Mouse (Mus musculus) cerebellum, postnatal 10 days (tissue): ENCODE measurements around the gene Fam163b.

Source experiments
- DNase-seq, 2 experiments: peaks; one replicate each; pipeline ENCODE4 v3.0.0; 2021; ENCODE audit warnings: mixed read lengths in 2 of 2

Fam163b gene

GRCm38 (mm10) chr2:27141950-27142693 is at the start of gene Fam163b:
Gene Fam163b (minus strand): TSS chr2:27142491.
- DNase-seq: peak; percentile 53 to 55

DNA sequence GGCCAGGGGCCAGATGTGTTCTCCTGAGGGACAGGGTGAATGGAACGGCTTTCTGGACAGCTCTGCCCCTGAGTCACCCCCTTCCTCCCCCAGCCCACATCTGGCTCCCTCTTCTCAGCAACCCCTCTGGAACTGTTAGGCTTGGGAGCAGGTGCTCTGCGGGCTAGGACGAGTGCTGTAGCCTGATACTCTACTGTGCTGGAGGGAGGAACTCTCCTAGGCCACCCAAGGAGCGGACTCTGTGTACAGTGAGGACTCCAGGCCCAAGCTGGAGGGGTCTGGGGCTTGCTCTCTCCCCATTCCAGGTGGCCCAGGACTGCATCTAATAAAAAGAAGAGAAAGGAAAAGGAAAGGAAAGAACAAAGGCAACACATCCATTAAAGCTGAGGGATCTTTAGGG is 47.7 kb upstream of the Fam163b start:
- DNase-seq: no peak

- no peak for DNase-seq
Measured at GRCm38 (mm10) chr2:27187531-27187930, 45.2 kb upstream of the Fam163b start.

- no peak for DNase-seq
Measured at GRCm38 (mm10) chr2:27183734-27184133, 41.4 kb upstream of the Fam163b start.

DNA sequence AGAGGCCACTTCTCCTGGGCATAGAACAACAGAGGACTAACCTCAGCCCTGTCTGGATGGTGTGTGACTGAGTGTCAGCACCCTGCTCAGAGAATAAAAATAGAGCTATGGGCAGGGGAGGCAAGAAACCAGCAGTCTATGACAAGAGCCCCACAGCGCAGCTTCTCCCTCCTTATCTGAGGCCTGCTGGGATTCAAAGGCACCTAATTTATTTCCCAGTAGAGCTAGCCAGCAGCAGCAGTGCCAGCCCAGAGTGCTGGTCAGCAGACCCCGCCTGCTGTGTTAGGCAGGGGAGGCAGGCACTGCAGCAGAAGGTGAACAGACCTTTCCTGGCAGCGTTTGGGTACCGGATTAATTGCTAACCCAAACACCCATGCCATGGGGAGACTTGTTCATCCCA is 39.6 kb upstream of the Fam163b start:
- peak; percentile 36 to 54 for DNase-seq

- no peak for DNase-seq
Measured at GRCm38 (mm10) chr2:27179101-27179500, 36.8 kb upstream of the Fam163b start.

- DNase-seq: peak; percentile 36 to 42
Measured at GRCm38 (mm10) chr2:27175696-27176267, 33.5 kb upstream of the Fam163b start.

- DNase-seq: no peak
Measured at GRCm38 (mm10) chr2:27174242-27174641, 32.0 kb upstream of the Fam163b start.

- DNase-seq: no peak
Measured at GRCm38 (mm10) chr2:27166999-27167398, 24.7 kb upstream of the Fam163b start.

DNA sequence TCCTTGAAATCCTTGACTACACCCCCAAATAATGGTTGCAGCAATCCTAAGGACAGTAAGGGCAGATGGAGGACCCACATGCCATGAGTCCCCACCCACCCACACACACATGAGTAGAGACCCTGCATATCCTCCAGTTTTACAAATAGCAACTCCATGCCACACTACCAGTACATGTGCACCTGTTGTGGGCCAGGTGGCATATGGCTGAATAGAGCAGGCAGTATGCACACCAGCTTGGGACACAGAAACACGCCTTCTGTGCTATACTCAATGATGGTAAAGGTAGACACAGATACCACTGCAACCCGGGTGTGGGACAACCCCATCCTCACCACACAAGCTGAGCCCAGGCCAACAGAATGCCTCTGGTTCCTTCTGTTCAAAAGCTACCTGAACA is 23.8 kb upstream of the Fam163b start:
- no peak for DNase-seq

- no peak for DNase-seq
Measured at GRCm38 (mm10) chr2:27164796-27165590, 22.7 kb upstream of the Fam163b start, which contains the start of gene Dbh. Gene Dbh (plus strand): TSS chr2:27165233.

- DNase-seq: no peak
Measured at GRCm38 (mm10) chr2:27163851-27164250, 21.6 kb upstream of the Fam163b start.

DNA sequence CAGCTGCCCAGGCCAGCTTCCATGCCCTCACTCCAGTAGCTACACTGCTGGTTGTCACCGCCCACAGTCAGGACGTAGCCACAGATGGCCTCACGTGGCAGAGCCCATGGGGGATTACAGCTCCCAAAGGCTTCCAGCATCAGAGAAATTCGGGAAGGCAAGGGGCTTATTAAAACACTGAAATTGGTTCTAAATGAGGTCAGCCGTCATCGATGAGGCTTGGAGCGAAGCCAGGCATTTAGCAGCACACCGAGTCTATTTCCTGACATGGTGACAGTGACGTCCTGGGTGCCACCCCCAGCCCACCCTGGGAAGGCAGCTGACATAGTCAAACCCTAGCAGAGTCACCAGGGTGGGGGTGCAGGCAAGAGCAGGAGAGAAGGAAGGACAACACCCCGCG is 20.4 kb upstream of the Fam163b start:
- peak in 1 of 2 experiments; percentile 12 for DNase-seq

DNA sequence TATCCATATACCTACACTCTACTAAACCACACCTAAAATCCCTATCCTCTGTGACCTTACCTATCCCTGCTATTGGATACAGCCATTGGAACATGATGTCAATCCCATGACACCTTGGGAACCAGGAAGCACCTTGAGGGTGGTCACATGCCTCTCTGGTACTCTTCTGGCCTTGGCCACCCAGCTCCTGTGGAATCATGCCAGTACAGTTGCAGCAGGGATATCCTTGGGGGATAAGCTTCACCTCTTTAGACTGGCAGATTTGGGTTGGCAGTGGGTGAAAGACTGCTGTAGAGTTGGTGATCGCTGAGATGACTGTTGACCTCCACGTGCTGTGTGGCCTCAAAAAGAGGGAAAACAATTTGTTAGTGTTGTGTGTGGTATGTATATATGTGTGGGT is 19.2 kb upstream of the Fam163b start:
- DNase-seq: no peak

DNA sequence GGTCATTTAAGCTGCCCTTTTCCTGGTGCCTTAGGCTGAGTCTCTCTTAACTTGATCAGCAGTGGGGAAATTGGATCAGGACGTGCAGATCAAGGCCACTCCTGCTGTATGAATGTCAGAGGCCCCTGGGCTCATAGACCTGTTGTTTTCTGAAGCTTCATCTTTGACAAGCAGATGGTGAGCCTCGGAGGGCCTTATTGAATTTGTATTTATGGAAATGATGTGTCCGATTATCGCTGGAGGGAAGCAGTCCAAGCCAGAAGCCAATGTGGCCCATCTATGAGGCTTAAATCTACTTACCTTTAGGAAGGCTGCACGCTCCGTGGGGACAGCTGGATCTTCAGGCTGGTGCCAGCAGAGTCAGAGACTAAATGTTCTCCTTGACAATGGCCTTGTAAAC is 14.3 kb upstream of the Fam163b start:
- DNase-seq: no peak

- DNase-seq: peak; percentile 73 to 80
Measured at GRCm38 (mm10) chr2:27154466-27155185, 12.3 kb upstream of the Fam163b start.

DNA sequence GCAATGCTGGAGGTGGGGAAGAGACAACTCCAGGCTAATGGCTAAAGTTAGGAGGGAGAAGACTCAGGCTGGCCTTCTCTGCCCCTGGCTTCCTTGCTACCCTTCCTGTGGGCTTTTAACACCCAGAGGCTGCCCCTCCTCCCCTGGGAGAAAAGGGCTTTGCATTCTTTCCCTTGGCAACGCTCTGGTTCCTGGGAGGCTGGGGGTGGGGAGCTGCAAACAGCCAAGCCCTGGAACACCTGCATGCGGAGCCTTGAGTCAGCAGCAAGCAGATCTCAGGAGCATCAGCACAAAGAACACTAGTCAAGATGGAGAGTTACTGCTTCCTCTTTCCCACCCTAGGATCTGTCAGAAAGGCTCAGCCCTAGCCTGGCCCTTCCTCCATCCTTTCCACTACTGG is 7.2 kb upstream of the Fam163b start:
- no peak for DNase-seq

DNA sequence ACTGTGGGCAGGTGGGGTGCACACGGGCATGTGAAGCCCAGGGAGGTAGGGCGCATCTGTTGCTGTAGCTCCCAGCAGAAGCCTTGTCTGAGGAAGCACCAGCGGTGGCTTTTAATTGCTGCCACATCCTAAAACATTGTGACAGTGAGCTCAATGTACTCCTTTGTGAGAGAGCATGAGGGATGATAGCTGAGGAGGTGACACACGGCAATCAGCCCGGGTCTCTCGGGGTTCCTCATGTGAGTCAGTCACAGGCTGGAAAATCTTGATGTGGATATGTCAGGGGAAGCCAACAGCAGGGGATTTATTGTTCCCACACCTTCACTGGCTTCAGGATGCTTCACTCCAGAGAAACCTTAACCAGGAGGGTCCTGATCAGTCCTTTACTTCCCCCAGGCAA is 4.5 kb upstream of the Fam163b start:
- no peak for DNase-seq

DNA sequence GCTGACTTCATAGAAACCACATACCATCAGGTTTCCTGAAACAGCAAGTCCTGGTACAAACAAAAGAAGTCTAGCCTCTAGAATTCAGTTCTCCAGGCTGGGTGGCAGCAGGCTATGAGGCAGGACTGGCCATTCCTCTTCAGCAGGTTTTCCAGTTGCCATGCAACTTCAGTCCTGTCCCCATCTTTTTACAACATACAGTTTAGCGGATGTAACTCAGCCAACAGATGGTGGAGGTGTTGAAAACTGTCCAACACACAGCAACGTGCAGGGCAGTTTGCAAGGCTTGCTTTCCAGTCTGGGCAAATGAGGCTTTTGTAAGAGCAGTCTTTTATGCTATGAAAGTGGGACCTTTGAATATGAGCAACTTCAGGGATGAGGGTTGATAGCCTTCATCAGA is 2.7 kb upstream of the Fam163b start:
- peak; percentile 28 to 48 for DNase-seq

- no peak for DNase-seq
Measured at GRCm38 (mm10) chr2:27138356-27138755, 3.9 kb downstream of the Fam163b start.

- DNase-seq: no peak
Measured at GRCm38 (mm10) chr2:27136789-27137188, 5.5 kb downstream of the Fam163b start.

GRCm38 (mm10) chr2:27136336-27136735 is 6.0 kb downstream of the Fam163b start:
- DNase-seq: peak; percentile 49 to 66

GRCm38 (mm10) chr2:27135935-27136334 is 6.4 kb downstream of the Fam163b start:
- peak; percentile 86 to 89 for DNase-seq
